ENCODE assay signal across 8 mouse cellular contexts in the genomic region with DNA sequence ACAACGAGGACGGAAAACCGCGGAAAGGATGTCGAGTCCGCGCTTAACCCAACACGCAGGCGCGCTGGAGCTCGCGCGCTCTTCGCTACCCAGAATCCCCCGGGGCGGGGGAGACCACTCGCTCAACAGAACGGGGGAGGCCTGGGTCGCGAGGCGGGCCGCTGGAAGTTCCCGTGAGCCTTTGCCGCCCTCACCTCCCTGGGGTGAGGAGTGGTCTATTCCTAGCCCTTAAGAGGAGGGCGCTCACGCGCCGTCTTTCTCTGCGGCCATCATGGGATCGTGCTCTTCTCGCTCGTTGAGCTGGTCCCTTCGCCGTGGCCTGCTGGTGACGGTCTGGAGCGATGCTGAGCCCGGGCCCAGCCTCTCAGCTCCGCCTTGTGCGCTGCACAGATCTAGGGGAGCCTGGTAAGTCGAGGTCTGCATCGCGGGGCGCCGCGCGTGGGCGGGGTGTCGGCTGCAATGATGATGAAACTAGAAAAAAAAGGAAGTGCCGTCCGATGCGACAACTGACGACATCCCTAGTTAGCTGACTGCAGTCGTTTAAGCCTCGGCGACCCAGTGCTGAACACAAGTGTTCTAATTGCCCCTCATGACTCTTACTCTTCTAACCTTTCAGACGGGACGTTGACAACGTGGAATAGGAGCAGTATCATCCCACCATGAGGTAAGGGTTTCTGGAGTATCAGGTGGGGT. TPM values are rescaled to one million over a fixed set of nuclear protein-coding genes. Genes with fewer than 3 reads are reported as not detected.
DNase-seq lines count a peak whose midpoint lies in the region; ATAC-seq and TF ChIP-seq lines count a peak whose summit lies in the region.

No protein-coding gene starts in this region.

- H3K27ac ChIP-seq in embryonic facial prominence, embryonic 14.5 days (replicated peaks; ENCODE audit: low read depth, low read length), result peak overlapping the region; percentile 93
- H3K27ac ChIP-seq in limb, embryonic 14.5 days (replicated peaks; ENCODE audit: low read depth, low read length), result peak overlapping the region; percentile 89
- H3K27ac ChIP-seq in midbrain, postnatal 0 days (ENCODE audit: low read depth, low read length), result peak overlapping the region; percentile 95

- DNase-seq in 3T3-L1 (ENCODE audit: low read depth, low spot score), result peak; percentile 96
- DNase-seq in adrenal gland, postnatal 4 days (ENCODE audit: low spot score in 2 of 2), result peak; percentile 89 to 96
- DNase-seq in embryonic facial prominence, embryonic 14.5 days (ENCODE audit: low spot score), result peak; percentile 99
- peak; percentile 95 for DNase-seq in heart, adult 8-10 months (ENCODE audit: low spot score)
- peak; percentile 97 for DNase-seq in kidney, adult 9 months
- peak; percentile 98 for DNase-seq in limb, embryonic 14.5 days (ENCODE audit: low spot score)
- DNase-seq in midbrain, postnatal 0 days (ENCODE audit: low spot score), result peak; percentile 99
- DNase-seq in spleen, postnatal 14 days (ENCODE audit: low spot score in 2 of 2), result peak; percentile 94 to 95

- H3K27me3 ChIP-seq in embryonic facial prominence, embryonic 14.5 days (replicated peaks; ENCODE audit: control insufficient read depth, insufficient read depth, low read length), result no peaks in the 10 kb centered on the region
- no peaks in the 10 kb centered on the region for H3K27me3 ChIP-seq in limb, embryonic 14.5 days (ENCODE audit: control insufficient read depth, insufficient read depth, low read length)
- no peaks in the 10 kb centered on the region for H3K27me3 ChIP-seq in midbrain, postnatal 0 days (ENCODE audit: insufficient read depth, low read length)

- H3K36me3 ChIP-seq in embryonic facial prominence, embryonic 14.5 days (ENCODE audit: control insufficient read depth, insufficient read depth, low read length), result peaks cover 44% of the 10 kb centered on the region
- peaks cover 46% of the 10 kb centered on the region for H3K36me3 ChIP-seq in limb, embryonic 14.5 days (ENCODE audit: control insufficient read depth, insufficient read depth, low read length)
- H3K36me3 ChIP-seq in midbrain, postnatal 0 days (ENCODE audit: insufficient read depth, low read length), result peaks cover 38% of the 10 kb centered on the region

- H3K4me1 ChIP-seq in embryonic facial prominence, embryonic 14.5 days (ENCODE audit: control insufficient read depth, insufficient read depth, low read length), result peaks cover 9% of the 10 kb centered on the region
- peaks cover 19% of the 10 kb centered on the region for H3K4me1 ChIP-seq in limb, embryonic 14.5 days (ENCODE audit: control insufficient read depth, insufficient read depth, low read length)
- peaks cover 18% of the 10 kb centered on the region for H3K4me1 ChIP-seq in midbrain, postnatal 0 days (ENCODE audit: insufficient read depth, low read length)

- 0% methylated on average over 47 of the region's 58 CpGs for WGBS in embryonic facial prominence, embryonic 14.5 days
- under 1% methylated on average over 58 of the region's 58 CpGs for WGBS in limb, embryonic 14.5 days
- under 1% methylated on average over 58 of the region's 58 CpGs for WGBS in midbrain, postnatal 0 days

- H3K4me2 ChIP-seq in embryonic facial prominence, embryonic 14.5 days (ENCODE audit: low read depth, low read length), result peak overlapping the region; percentile 71
- peak overlapping the region; percentile 59 for H3K4me2 ChIP-seq in limb, embryonic 14.5 days (replicated peaks; ENCODE audit: low read depth, low read length, severe bottlenecking)
- H3K4me2 ChIP-seq in midbrain, postnatal 0 days (ENCODE audit: low read depth, low read length, poor library complexity, severe bottlenecking), result peak overlapping the region; percentile 83

- TF ChIP-seq POLR2A in limb, embryonic 14.5 days (IDR thresholded peaks at IDR 0.05; ENCODE audit: borderline replicate concordance, extremely low read depth, insufficient read depth, insufficient read length), result peak; percentile 99

- peak overlapping the region; percentile 97 for H3K9ac ChIP-seq in embryonic facial prominence, embryonic 14.5 days (ENCODE audit: low read depth, low read length)
- H3K9ac ChIP-seq in limb, embryonic 14.5 days (ENCODE audit: low read depth, low read length, severe bottlenecking), result peak overlapping the region; percentile 96
- peak overlapping the region; percentile 91 for H3K9ac ChIP-seq in midbrain, postnatal 0 days (replicated peaks; ENCODE audit: low read length, poor library complexity, severe bottlenecking)

- H3K9me3 ChIP-seq in embryonic facial prominence, embryonic 14.5 days (ENCODE audit: control insufficient read depth, low read length), result no peaks in the 10 kb centered on the region
- H3K9me3 ChIP-seq in limb, embryonic 14.5 days (ENCODE audit: control insufficient read depth, low read length), result no peaks in the 10 kb centered on the region
- H3K9me3 ChIP-seq in midbrain, postnatal 0 days (ENCODE audit: low read length), result no peaks in the 10 kb centered on the region

- ATAC-seq in embryonic facial prominence, embryonic 14.5 days (ENCODE audit: low read depth), result peak; percentile 94
- peak; percentile 93 for ATAC-seq in limb, embryonic 14.5 days (ENCODE audit: low FRiP score, low read depth)
- ATAC-seq in midbrain, postnatal 0 days (ENCODE audit: low FRiP score), result peak; percentile 93

- peak overlapping the region; percentile 82 for H3K4me3 ChIP-seq in embryonic facial prominence, embryonic 14.5 days (ENCODE audit: low read depth, low read length)
- peak overlapping the region; percentile 74 for H3K4me3 ChIP-seq in limb, embryonic 14.5 days (replicated peaks; ENCODE audit: low read length)
- peak overlapping the region; percentile 73 for H3K4me3 ChIP-seq in midbrain, postnatal 0 days (ENCODE audit: low read depth, low read length)

- peak; percentile 53 for TF ChIP-seq CTCF in midbrain, postnatal 0 days (IDR thresholded peaks at IDR 0.05)

RNA-seq across cellular contexts. Expression of gene Trpv2, which starts 28.5 kb away (rescaled TPM):
- total RNA-seq in adrenal gland, postnatal 4 days (2021), result 1 to 10 TPM; 3.4 to 4.2 TPM
- 5.3 and 6.4 TPM in 2 replicates for polyA plus RNA-seq in embryonic facial prominence, embryonic 14.5 days (2014; fragmentation: Nextera tagmentation; extraction: Ambion mirVana)
- total RNA-seq in heart, adult 8-10 months (2022), result 1 to 10 TPM; 1.6 to 4.1 (median 1.8) TPM
- polyA plus RNA-seq in limb, embryonic 14.5 days (2012; rRNA removed), result 2.7 and 2.8 TPM in 2 replicates
- 2.9 and 4.3 TPM in 2 replicates for polyA plus RNA-seq in limb, embryonic 14.5 days (2014; fragmentation: Nextera tagmentation; extraction: Ambion mirVana)
- total RNA-seq in midbrain, postnatal 0 days (2014; rRNA removed), result 55.4 and 62.0 TPM in 2 replicates
- polyA plus RNA-seq in midbrain, postnatal 0 days (2015; fragmentation: Nextera tagmentation; extraction: Ambion mirVana), result 31.0 and 32.9 TPM in 2 replicates

RNA-seq across cellular contexts. Expression of gene Lrrc75a, which starts 45.6 kb away (rescaled TPM):
- total RNA-seq in adrenal gland, postnatal 4 days (2021), result 10 to 100 TPM; 47.8 to 53.0 TPM
- polyA plus RNA-seq in embryonic facial prominence, embryonic 14.5 days (2014; fragmentation: Nextera tagmentation; extraction: Ambion mirVana), result 16.6 and 17.2 TPM in 2 replicates
- 1 to 10 TPM; 3.1 to 4.5 (median 3.7) TPM for total RNA-seq in heart, adult 8-10 months (2022)
- polyA plus RNA-seq in limb, embryonic 14.5 days (2012; rRNA removed), result 19.2 and 25.6 TPM in 2 replicates
- polyA plus RNA-seq in limb, embryonic 14.5 days (2014; fragmentation: Nextera tagmentation; extraction: Ambion mirVana), result 13.7 and 20.5 TPM in 2 replicates
- 23.3 and 25.9 TPM in 2 replicates for total RNA-seq in midbrain, postnatal 0 days (2014; rRNA removed)
- 6.9 and 7.4 TPM in 2 replicates for polyA plus RNA-seq in midbrain, postnatal 0 days (2015; fragmentation: Nextera tagmentation; extraction: Ambion mirVana)

RNA-seq across cellular contexts. Expression of gene Mmgt2, which starts 45.7 kb away (rescaled TPM):
- total RNA-seq in adrenal gland, postnatal 4 days (2021), result 10 to 100 TPM; 49.0 to 53.5 TPM
- polyA plus RNA-seq in embryonic facial prominence, embryonic 14.5 days (2014; fragmentation: Nextera tagmentation; extraction: Ambion mirVana), result 48.4 and 54.3 TPM in 2 replicates
- 1 to 10 TPM; 5.1 to 5.9 (median 5.7) TPM for total RNA-seq in heart, adult 8-10 months (2022)
- 69.7 and 87.4 TPM in 2 replicates for polyA plus RNA-seq in limb, embryonic 14.5 days (2012; rRNA removed)
- 56.9 and 66.1 TPM in 2 replicates for polyA plus RNA-seq in limb, embryonic 14.5 days (2014; fragmentation: Nextera tagmentation; extraction: Ambion mirVana)
- 24.0 and 58.3 TPM in 2 replicates for total RNA-seq in midbrain, postnatal 0 days (2014; rRNA removed)
- 22.7 and 23.4 TPM in 2 replicates for polyA plus RNA-seq in midbrain, postnatal 0 days (2015; fragmentation: Nextera tagmentation; extraction: Ambion mirVana)

RNA-seq across cellular contexts. Expression of gene Ubb, which starts 51.8 kb away (rescaled TPM):
- total RNA-seq in adrenal gland, postnatal 4 days (2021), result 1,000 to 10,000 TPM; 1,464 to 1,492 TPM
- 3,072 and 3,339 TPM in 2 replicates for polyA plus RNA-seq in embryonic facial prominence, embryonic 14.5 days (2014; fragmentation: Nextera tagmentation; extraction: Ambion mirVana)
- 100 to 1,000 TPM; 692 to 761 (median 719) TPM for total RNA-seq in heart, adult 8-10 months (2022)
- 3,111 and 3,234 TPM in 2 replicates for polyA plus RNA-seq in limb, embryonic 14.5 days (2012; rRNA removed)
- polyA plus RNA-seq in limb, embryonic 14.5 days (2014; fragmentation: Nextera tagmentation; extraction: Ambion mirVana), result 3,423 and 3,655 TPM in 2 replicates
- total RNA-seq in midbrain, postnatal 0 days (2014; rRNA removed), result 1,443 and 2,095 TPM in 2 replicates
- 4,479 and 4,841 TPM in 2 replicates for polyA plus RNA-seq in midbrain, postnatal 0 days (2015; fragmentation: Nextera tagmentation; extraction: Ambion mirVana)

Comparison
In these comparisons a context has a peak if more than half of its experiments do, and no peak if none do; other contexts are left out.
1. Peak in every context shown above with its lines: DNase-seq, ATAC-seq, H3K4me3 ChIP-seq and H3K27ac ChIP-seq.
2. RNA of gene Trpv2, which starts 28.5 kb away (total RNA-seq): 55.4 to 62.0 TPM in midbrain, postnatal 0 days; 3.4 to 4.2 TPM in adrenal gland, postnatal 4 days and 1.6 to 4.1 TPM in heart, adult 8-10 months; every median in the first group is over 10 times any median in the second.